Mouse (Mus musculus) stomach, postnatal 0 days (tissue): Measurements from ENCODE around the gene S1pr1. TPM values are rescaled to one million over a fixed set of nuclear protein-coding genes. Genes with fewer than 3 reads are reported as not detected.
A peak's percentile ranks its signal among the peaks of the same experiment; 100 is the strongest.

Experiments used
- ATAC-seq: fragments of 200-750 bp; cut with Nextera tagmentation; 2 replicates; pipeline ENCODE4 v1.8.0; 2017; ENCODE audit not compliant: low FRiP score, low TSS enrichment
- DNase-seq: peaks from one replicate; pipeline ENCODE4 v3.0.0-alpha.2; 2016; ENCODE audit warnings: low spot score
- H3K27ac ChIP-seq: fragments of 300-500 bp; sonication (generic); replicated peaks from 2 replicates; pipeline ENCODE4 v1.5.1; 2014; ENCODE audit warnings: mild to moderate bottlenecking, control low read depth
- H3K27me3 ChIP-seq: fragments of 300-500 bp; sonication (generic); 2 replicates; pipeline ENCODE4 v1.6.1; 2014; ENCODE audit warnings: low read length; ENCODE audit not compliant: control insufficient read depth, insufficient read depth
- H3K36me3 ChIP-seq: fragments of 300-500 bp; sonication (generic); 2 replicates; pipeline ENCODE4 v1.6.1; 2014; ENCODE audit warnings: low read length, mixed read lengths; ENCODE audit not compliant: control insufficient read depth, insufficient read depth
- H3K4me1 ChIP-seq: fragments of 300-500 bp; sonication (generic); replicated peaks from 2 replicates; pipeline ENCODE4 v1.6.1; 2014; ENCODE audit warnings: antibody characterized with exemption; ENCODE audit not compliant: control insufficient read depth, insufficient read depth
- H3K4me2 ChIP-seq: fragments of 300-500 bp; sonication (generic); replicated peaks from 2 replicates; pipeline ENCODE4 v1.6.1; 2014; ENCODE audit warnings: low read depth, mild to moderate bottlenecking, control low read depth, moderate library complexity
- H3K4me3 ChIP-seq: fragments of 300-500 bp; sonication (generic); 2 replicates; pipeline ENCODE4 v1.5.1; 2014; ENCODE audit warnings: low read depth, low read length, control low read depth
- H3K9ac ChIP-seq: fragments of 300-500 bp; sonication (generic); 2 replicates; pipeline ENCODE4 v1.6.1; 2014; ENCODE audit warnings: mild to moderate bottlenecking, low read length, control low read depth, mixed read lengths
- H3K9me3 ChIP-seq: fragments of 300-500 bp; sonication (generic); 2 replicates; pipeline ENCODE4 v1.6.1; 2016; ENCODE audit warnings: low read length; ENCODE audit not compliant: control insufficient read depth
- CTCF ChIP-seq: IDR thresholded peaks from 2 replicates; pipeline ENCODE4 v1.5.1; 2016; ENCODE audit warnings: antibody characterized with exemption, low read depth, mild to moderate bottlenecking, moderate library complexity
- EP300 ChIP-seq: optimal IDR thresholded peaks from 2 replicates; pipeline ENCODE3; 2016; ENCODE audit warnings: antibody characterized with exemption
- WGBS: fragments of 180-500 bp; shearing (Covaris S2); extraction: QIAGEN DNeasy Blood & Tissue Kit; methylation state at CpG from one replicate; pipeline ENCODE4 v1.1.7; 2014; 5-methylcytosine and 5-hydroxymethylcytosine counted together
- polyA plus RNA-seq: library from polyadenylated mRNA; unstranded; fragments of >200 nt; fragmentation: Nextera tagmentation; extraction: Ambion mirVana; gene quantifications from 2 replicates; pipeline ENCODE4 v1.2.1, GENCODE M21; 2015

The S1pr1 gene
- polyA plus RNA-seq, 1 experiment from 2014 or later: 6.7 TPM

- no peak for DNase-seq
- H3K27me3 ChIP-seq: no peaks in the 10 kb centered on the region
- ATAC-seq: no peak
- TF ChIP-seq EP300: no peak
- TF ChIP-seq CTCF: no peak
- no peaks in the 10 kb centered on the region for H3K36me3 ChIP-seq
- H3K4me1 ChIP-seq: no peaks in the 10 kb centered on the region
- H3K27ac ChIP-seq: no peak overlapping the region; the same call in 1 of the 2 replicates
- H3K9me3 ChIP-seq: no peaks in the 10 kb centered on the region
- H3K9ac ChIP-seq: peak overlapping the region; percentile 67
- H3K4me2 ChIP-seq: peak overlapping the region; percentile 73
- peak overlapping the region; percentile 54 for H3K4me3 ChIP-seq
- 82% methylated on average over 3 of the region's 3 CpGs for WGBS
These were observed 1.1 kb upstream of the S1pr1 start for GRCm38 (mm10) chr3:115715900-115716515.

- DNase-seq (no peak), ATAC-seq (no peak)
- no peaks in the 10 kb centered on the region for H3K4me1 ChIP-seq
- peak overlapping the region; percentile 73 for H3K4me2 ChIP-seq
- no peaks in the 10 kb centered on the region for H3K36me3 ChIP-seq
- peak overlapping the region; percentile 67 for H3K9ac ChIP-seq
- H3K27ac ChIP-seq: peak overlapping the region; percentile 49
- no peaks in the 10 kb centered on the region for H3K9me3 ChIP-seq
- TF ChIP-seq CTCF (no peak), EP300 (no peak)
- no peaks in the 10 kb centered on the region for H3K27me3 ChIP-seq
- 9% methylated on average over 5 of the region's 5 CpGs for WGBS
- H3K4me3 ChIP-seq: peak overlapping the region; percentile 54
These were observed 830 bp downstream of the S1pr1 start for GRCm38 (mm10) chr3:115714049-115714435.

- TF ChIP-seq CTCF (no peak), EP300 (no peak)
- no peak for DNase-seq
- peak overlapping the region; percentile 67 for H3K9ac ChIP-seq
These were observed 1.3 kb downstream of the S1pr1 start for GRCm38 (mm10) chr3:115713417-115714048.

GRCm38 (mm10) chr3:115712808-115713200 lies 2.1 kb downstream of the S1pr1 start:
- WGBS: 18% methylated on average over 9 of the region's 9 CpGs
- DNase-seq: peak; percentile 75
- H3K9me3 ChIP-seq: no peaks in the 10 kb centered on the region
- peak overlapping the region; percentile 73 for H3K4me2 ChIP-seq
- no peaks in the 10 kb centered on the region for H3K36me3 ChIP-seq
- no peaks in the 10 kb centered on the region for H3K27me3 ChIP-seq
- H3K4me3 ChIP-seq: peak overlapping the region; percentile 54; the same call in 1 of the 2 replicates
- peak; percentile 93 for TF ChIP-seq CTCF
- no peak for TF ChIP-seq EP300
- no peaks in the 10 kb centered on the region for H3K4me1 ChIP-seq
- peak overlapping the region; percentile 49; the same call in 1 of the 2 replicates for H3K27ac ChIP-seq
- H3K9ac ChIP-seq: no peak overlapping the region
- ATAC-seq: peak; percentile 44

More at GRCm38 (mm10) chr3:115713417-115714048, 1.3 kb downstream of the S1pr1 start:
- Histone ChIP-seq H3K4me1 (no peaks in the 10 kb centered on the region), H3K27ac (peak overlapping the region; percentile 49), H3K36me3 (no peaks in the 10 kb centered on the region), H3K9me3 (no peaks in the 10 kb centered on the region), H3K27me3 (no peaks in the 10 kb centered on the region), H3K4me3 (peak overlapping the region; percentile 54), H3K4me2 (peak overlapping the region; percentile 73)
- no peak for ATAC-seq
- 21% methylated on average over 22 of the region's 22 CpGs for WGBS

GRCm38 (mm10) chr3:115711924-115712807 lies 2.7 kb downstream of the S1pr1 start:
- WGBS: 85% methylated on average over 27 of the region's 27 CpGs
- no peak overlapping the region for H3K4me3 ChIP-seq

More at GRCm38 (mm10) chr3:115711924-115712807, 2.7 kb downstream of the S1pr1 start:
- H3K9me3 ChIP-seq: no peaks in the 10 kb centered on the region
- ATAC-seq (no peak), DNase-seq (no peak)
- no peak for TF ChIP-seq CTCF
- no peak for TF ChIP-seq EP300
- no peaks in the 10 kb centered on the region for H3K27me3 ChIP-seq
- no peak overlapping the region for H3K9ac ChIP-seq
- no peaks in the 10 kb centered on the region for H3K4me1 ChIP-seq
- H3K27ac ChIP-seq: no peak overlapping the region
- peak overlapping the region; percentile 73; the same call in 1 of the 2 replicates for H3K4me2 ChIP-seq
- no peaks in the 10 kb centered on the region for H3K36me3 ChIP-seq
